Mouse (Mus musculus) frontal cortex, adult 2 months (tissue): ENCODE measurements at regions not wholly inside any gene's neighbourhood (a gene's known extent, or its start where the extent isn't known, plus 50 kb on each side); places are given as distances from the start of the nearest gene placed in this dataset.

ENCODE experiments used
- DNase-seq, 2 experiments: peaks; one replicate each; pipeline ENCODE4 v3.0.0; 2022; ENCODE audit warnings: low spot score in 1 of 2; ENCODE audit errors: extremely low spot score in 1 of 2

DNA sequence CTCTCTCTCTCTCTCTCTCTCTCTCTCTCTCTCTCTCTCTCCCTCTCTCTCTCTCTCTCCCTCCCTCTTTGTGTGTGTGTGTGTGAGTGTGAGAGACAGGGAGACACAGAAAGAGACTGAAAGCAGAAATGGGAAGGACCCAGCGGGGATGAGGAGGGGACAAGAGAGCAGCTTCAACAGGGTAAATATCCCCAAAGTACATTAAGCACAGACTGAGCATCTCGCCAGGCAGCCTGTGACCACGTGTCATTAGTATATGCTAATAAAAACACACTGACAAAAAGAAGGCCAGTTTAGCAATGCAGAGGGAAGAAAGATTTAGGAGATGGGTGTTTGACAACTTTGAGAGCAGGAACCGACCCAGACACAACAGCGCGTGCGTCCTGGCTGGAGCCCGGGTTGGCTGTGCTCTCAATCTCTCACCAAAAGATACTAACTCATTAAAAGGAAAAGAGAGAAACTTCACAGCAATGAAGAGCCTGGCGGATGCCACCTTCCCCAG lies 648.2 kb upstream of the 3110018I06Rik start:
- no peak for DNase-seq

DNA sequence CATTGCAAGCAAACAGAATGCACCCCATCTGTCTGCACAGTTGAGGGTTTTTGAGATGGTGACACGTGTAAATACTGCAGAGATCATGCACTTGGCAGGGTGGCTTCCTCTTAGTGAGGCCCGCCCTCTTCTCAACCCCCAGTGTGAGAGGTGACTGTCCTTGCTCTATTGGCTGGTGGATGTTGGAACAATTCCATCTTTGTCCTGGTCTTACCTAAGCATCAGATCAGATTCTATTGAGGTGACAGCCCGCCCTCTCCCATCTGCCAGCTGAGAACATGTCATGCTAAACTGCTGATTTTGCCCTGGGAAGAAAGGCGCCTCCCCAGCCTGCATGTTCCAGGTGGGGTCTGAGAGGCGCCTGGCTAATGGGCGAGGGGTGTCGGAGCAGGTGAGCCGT lies 646.4 kb upstream of the 3110018I06Rik start:
- peak in 1 of 2 experiments; percentile 22 for DNase-seq

DNA sequence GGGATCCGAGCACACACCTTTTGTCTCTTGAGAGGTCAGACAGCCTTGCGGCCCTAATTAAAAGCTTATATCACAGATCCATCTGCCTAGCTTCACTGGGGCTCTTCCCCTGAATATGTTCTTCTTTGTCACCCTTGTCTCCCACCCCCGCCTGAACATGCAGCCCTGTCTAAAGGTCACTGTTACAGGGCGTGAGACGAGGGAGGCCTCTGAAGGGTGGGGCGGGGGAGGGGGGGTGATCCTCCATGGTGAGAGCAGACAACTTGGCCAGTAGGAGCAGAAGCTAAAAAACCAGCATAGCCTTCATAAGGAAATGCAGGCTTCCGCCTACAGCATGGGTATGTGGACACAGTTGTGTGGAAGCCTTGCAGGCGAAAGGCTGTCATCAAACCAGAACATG lies 646.0 kb upstream of the 3110018I06Rik start:
- no peak for DNase-seq

DNA sequence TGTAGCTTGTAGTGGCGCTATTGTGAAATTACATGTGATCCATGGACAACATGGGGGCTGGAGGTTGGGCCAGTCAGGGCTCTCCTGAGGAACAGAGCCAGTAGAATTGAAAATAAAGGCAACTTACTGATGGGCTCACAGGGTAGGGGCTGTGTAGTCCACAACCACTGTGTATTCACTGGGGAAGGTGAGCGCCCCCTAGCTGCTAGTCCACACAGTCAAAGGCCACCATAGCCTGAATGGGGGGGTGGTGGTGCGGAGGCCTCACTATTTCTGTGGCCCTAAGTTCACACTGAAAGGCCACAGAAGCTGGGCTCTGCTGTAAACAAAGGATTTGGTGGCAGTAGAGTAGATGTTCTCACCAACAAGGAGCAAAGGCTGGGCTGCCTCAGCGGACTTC lies 636.8 kb upstream of the 3110018I06Rik start:
- DNase-seq, result no peak

DNA sequence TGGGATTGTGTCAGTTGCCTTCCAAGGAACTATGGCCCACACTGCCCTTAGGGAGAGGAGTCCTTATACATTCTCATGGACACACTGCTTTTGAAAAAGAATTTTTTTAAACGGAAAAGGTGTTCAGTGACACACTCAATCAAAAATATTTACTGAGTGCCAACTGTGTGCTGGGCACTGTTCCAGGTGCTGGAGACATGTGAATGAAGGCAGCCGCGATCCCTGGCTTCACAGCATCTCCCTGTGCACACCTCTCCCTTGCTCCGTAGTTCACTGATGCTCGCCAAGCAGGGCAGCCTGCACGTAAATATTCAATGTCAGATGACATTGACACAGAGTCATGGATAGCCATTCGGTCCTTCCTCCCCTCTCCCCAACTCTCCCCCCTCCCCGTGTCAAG lies 635.7 kb upstream of the 3110018I06Rik start:
- no peak for DNase-seq

DNA sequence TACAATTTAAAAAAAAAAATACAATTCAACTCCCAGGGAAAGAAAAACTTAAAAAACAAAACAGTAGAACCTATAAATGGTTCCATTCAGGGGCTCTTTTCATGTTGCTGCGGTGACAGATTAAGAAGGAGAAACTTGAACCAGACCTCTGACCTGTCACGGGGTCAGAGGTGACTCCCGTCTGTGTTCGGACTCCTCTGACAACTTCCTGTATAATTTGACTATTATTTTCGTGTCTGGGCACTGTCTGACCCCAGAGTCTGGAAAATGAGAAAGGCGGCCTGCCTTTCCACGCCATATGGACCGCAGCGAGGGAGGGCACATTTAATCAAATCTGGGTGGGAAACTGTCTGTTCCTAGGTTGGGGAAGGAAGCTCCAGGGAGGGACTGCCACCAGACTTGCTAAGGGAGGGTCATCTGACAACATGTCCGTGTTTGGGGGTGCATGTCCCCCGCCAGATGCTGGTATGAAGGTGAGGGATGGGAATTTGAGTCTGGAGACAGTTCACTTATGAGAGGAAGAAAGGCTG lies 634.7 kb upstream of the 3110018I06Rik start:
- DNase-seq, result no peak

DNA sequence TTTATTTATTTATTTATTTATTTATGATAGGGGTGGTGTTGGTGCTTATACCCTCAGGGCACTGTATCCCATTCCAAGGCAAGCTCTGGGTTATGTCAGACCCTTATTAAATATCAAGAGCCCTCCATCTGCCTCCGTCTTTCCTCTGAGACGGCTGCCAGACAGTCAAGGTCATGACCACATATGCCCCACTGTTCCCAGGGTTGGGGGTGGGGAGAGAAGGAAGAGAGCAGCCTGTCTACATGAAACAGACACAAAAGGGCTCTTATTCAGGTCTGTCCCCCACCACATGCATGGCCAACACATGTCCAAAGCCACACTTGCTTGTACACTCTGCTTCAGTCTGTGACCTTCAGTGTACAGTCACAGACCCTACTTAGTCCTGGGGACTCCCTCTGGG lies 632.9 kb upstream of the 3110018I06Rik start:
- DNase-seq, result no peak

DNA sequence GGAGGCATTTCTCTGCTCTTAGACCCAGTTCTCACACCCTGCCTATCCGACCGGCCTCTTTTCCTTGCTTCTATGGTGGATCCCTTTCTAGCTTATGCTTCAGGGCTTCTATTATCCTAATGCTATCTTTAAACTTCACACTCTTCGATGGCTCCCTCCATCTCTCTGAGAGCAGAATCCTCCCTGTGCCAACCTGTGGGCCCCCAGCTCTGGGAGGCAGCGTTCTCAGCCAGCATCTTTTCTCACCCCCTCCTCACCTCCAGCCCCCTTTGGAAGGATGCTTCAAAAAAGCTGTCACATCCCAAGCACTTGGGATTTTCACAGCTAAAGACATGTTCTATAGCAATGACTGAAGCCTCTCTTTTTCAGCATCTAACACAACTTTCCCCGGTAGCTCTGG lies 626.8 kb upstream of the 3110018I06Rik start:
- DNase-seq, result no peak

DNA sequence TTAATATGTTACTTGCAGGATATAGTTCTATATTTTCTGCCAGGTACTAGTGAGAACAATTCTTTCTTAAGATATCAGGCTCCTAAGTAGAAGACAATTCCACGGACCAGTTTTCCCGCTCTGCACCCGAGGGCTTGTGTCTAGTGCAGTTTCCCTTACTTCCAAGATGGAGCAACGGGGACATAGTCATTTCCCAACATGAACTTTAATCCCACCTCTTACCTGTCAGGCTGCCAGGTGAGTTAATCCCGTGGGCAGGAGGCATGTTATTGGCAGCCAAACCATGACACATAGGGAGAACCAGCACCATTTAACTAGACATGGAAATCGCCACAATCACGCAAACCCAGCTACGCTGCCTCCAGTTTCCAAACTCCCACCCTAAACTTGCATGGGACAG lies 624.4 kb upstream of the 3110018I06Rik start:
- DNase-seq, result no peak

DNA sequence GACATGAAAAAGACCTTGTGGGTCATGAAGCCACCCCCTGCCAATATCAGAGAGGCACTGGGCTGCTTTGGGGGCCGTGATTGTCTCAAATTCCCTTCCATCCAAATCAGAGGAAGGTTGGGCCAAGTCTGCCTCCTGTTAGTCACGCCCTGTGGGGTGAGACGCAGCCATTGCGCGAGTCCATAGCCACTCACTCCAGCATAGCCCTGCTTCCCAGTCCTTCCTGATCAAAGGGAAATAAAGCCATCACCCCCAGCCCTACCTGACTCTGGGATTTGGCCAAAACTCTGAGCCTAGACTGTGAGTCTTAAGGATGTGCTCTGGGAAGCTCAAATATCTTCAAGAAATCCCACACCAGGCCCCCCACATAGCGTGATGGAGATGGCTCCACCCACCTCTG lies 620.4 kb upstream of the 3110018I06Rik start:
- no peak for DNase-seq

DNA sequence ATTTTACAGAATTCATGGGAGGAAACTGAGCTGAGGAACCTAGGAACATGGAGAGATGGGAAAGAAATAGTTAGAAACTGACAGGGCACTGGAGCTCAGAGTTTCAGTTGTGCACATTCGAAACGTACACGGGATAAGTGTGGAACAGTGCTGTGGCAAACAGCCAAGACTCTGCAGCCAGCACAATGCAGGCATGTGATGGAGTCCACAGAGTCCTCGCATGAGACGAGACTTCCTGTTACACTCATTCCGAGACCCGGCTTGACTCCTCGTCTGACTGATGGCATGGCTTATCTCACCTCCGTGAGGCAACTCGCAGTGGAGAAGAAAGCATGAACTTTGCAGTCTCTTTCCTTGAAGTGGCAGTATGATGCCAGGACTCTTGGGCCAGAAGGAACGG lies 617.0 kb upstream of the 3110018I06Rik start:
- no peak for DNase-seq

DNA sequence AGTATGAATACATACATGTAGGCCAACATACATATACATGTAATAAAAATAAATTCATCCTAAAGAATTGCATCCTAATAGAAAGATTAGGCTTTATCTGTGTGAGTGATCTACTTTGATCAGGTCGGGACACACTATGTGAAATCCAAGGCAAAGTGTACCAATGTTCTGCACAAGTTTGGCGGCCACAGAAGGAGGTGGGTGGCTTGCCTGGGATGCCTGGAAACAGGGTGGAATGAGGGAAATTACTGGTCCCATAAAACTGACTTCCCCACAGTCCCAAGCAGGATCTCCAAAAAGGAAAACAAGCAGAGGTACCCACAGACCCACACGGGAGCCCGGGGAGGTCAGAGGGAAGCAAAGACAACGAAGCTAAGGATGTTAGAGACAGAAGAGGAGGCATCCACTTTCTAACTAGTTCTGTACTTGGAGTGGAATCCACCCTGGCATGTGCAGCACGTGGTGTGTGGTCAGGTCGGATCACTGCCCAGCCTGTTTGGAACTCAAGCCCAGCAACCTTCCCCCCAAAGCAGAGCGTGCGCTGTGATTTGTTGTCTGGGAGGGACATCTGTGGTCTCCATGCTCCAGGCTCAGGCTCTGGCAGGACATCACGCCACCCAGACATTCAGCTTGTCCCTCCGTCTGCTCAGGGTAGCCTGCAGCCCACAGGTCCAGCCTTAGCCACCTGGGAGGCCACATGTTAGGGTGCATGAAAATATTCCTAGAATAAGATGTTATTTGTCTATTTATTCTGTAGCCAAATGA lies 615.3 kb upstream of the 3110018I06Rik start:
- no peak for DNase-seq

DNA sequence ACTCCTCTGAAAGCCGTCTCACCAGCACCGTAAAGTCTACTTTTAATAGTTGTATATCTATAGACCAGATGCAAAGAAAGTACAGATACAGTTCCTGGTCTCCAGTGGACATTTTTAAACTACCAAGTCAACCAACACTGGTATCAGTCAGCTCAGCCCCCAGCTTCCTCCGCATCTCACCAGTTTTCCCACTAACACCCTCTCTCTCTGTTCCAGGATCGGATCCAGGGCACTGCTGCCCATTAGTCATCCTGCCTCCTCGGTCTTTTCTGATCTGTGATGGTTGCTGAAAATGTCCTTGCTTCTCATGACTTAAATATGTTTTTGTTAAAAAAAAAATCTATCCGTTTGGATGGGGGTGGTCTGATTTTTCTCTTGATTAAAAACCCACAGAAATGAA lies 598.1 kb upstream of the 3110018I06Rik start:
- DNase-seq, result peak; percentile 13 to 58

DNA sequence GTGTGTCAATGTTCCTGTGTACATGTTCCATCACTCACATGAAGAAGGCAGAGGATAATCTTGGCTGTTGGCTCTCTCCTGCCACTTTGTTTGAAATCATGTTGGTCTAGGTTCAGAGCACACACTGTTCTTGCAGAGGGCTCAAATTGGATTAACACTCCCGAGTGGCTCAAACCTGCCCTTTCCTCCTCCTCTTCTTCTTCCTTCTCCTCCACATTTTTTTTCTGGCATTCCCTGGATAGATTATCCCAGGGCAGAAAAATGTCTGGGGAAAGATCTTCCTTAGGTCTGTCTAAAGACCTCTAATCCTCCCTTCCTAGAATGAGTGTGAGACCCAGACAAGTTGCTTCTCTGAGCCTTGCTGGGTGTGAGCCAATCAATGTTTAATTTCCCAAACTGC lies 594.4 kb upstream of the 3110018I06Rik start:
- no peak for DNase-seq

DNA sequence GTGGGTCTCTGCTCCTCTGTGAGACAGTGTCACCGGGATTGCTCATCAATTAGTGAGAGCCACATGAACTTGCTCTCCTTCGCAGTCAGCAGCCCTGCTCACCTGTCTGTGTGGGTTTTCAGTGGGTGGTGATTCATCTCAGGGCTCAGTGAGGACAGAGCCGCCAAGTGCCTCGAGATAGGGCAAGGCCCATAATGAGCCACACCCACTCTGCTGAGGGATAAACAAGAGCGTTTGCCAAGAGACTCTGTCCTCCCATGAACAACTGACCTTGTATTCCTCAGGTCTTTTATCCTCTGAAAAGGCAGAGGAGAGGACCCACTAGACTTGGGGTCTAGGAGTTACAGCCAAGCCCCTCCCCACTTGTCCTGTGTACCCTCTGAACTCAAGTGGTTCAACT lies 584.2 kb upstream of the 3110018I06Rik start:
- no peak for DNase-seq

DNA sequence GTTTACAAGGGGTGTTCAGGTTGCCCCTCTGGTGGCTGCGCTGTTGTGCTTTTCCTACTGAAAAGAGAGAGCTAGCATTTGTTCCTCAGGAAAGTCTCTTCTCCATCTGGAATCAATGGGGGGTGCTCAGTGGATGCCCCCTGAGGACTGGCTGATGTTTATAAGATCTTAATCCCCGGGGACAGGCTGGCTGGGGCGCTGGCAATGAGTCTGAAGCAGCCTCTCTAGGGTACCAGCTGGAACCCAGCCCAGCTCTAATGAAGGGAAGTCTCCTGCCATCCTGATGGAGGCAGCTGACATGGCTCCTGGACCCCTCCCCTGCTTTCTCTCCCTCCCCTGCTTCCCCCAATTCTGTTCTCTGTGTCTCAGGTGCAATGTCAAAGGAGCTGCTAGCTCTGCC lies 575.6 kb upstream of the 3110018I06Rik start:
- no peak for DNase-seq

DNA sequence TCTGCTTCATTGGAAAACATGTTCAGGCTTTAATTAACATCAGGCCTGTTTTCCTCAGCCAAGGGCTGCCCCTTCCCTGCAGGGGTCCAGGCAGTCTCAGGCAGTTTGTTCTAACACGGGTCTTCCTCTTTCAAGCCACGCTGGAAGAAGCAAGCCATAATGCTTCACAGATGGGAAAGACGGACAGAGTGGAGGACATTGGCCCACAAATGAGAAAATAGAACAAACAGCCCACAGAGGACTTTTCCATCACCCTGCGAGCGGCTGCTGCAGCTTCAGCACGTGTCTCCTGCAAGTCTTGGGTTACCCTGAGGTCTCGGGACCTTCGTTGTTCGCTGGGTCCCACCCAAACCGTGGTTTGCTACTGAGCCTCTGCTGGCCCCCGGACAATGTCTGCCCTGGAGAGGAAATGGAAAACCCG lies 565.9 kb upstream of the 3110018I06Rik start:
- no peak for DNase-seq

DNA sequence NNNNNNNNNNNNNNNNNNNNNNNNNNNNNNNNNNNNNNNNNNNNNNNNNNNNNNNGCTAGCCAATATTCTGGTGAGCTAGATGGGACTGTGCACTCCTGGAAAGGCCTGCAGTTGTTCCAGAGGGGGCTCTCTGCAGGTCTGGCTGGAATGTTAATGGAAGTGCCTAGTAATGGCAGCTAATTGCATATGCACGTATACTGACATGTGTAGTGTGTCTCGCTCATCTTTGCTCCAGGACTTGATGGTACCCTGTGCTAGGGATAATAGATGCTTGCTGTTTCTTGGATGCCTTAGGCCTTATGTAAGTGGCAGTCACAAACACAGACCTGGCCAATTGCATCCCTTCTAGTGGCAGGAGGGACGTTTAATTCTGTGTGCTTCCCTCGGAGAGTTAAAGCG lies 560.0 kb upstream of the 3110018I06Rik start:
- no peak for DNase-seq

DNA sequence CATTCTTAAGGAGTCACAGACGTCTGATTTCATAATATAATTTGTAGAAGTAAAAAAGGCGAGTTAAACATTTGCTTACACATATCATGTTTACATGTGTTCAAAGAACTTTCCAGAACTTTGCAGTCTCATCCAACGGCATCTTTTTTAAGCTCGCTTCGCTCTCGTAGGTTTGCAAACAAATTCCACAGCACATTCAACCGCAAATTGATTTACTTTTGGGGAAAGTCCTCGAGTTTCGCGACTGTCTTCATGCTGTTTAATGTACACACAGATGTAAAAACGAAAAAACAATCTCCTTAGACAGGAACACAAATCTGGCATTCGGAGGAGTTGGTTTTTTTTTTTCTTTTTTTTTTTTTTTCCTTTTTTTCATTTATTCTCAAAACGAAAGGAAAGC lies 559.3 kb upstream of the 3110018I06Rik start:
- no peak for DNase-seq

DNA sequence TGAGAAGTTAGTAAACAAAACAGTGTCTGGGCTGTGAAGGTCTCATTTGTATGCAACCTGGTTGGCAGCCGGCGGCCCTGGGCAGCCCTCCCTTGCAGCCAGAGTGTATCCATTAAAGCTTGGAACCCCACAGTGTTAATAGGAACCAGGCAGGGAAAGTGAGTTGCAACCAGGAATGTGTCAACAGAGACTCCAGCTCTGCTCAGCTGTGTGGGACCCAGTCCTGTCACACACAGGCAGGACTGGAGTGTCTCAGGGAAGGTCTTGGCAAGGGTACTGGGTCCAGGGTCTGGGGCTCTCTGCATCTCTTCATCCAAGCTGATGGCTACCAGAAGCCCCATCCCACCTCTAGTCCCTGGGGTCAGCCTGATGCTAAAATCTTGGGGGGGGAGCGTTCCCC lies 556.8 kb upstream of the 3110018I06Rik start:
- DNase-seq, result no peak

DNA sequence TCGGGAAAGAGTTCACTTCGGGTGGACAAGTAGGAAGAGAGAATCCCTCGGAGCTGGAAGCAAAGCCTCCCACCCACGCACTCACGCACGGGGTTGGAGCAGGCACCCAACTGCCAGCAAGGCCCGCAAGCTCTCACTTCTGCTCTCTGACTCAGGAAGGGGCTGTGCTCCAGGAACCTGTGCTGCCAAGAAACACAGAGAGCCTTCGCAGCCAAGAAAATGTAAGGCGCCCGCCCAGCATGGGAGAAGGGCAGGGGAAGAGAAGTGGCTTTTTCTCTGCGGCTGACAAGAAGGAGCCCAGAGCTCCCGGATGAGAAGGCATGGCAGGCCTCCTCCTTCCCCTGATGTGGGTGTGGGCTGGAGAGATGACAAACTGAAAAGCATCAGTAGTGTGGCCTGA lies 549.1 kb upstream of the 3110018I06Rik start:
- DNase-seq, result peak; percentile 75 to 86

DNA sequence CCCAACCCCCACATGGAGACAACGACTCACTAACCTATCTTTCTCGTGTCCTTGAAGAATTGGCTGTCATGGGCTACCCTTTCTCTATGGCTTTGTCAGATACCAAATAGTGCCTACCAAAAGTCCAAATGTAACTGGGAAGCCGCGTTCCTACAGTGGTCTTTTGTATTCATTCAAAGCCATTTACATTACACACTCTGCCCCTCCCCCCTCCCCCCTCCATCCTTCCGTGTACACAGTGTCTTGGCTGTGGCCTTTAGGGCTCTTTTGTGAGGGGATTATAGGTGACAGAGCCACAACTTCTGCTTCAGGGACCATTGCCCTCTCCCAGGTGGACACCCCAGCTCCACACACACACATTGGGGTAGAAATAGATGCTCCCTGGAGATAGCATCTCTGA lies 544.6 kb upstream of the 3110018I06Rik start:
- no peak for DNase-seq
